Mouse (Mus musculus) C2C12 (cell line): ENCODE results near the gene Pik3cg. TPM values are rescaled to one million over a fixed set of nuclear protein-coding genes. Genes with fewer than 3 reads are reported as not detected.

Source experiments
- H3K27me3 ChIP-seq: one replicate; pipeline ENCODE4 v1.6.1; 2011; ENCODE audit not compliant: control insufficient read depth, insufficient read depth, insufficient read length
- H3K36me3 ChIP-seq: one replicate; pipeline ENCODE4 v1.6.1; 2011; ENCODE audit not compliant: control insufficient read depth, insufficient read depth
- H3K4me3 ChIP-seq: one replicate; pipeline ENCODE4 v1.5.1; 2011; ENCODE audit warnings: mild to moderate bottlenecking, control low read depth; ENCODE audit not compliant: poor library complexity, insufficient read depth, severe bottlenecking
- H3K79me2 ChIP-seq: one replicate; pipeline ENCODE4 v1.6.1; 2011; ENCODE audit not compliant: control insufficient read depth, insufficient read depth
- H3K79me3 ChIP-seq: one replicate; pipeline ENCODE4 v1.6.1; 2011; ENCODE audit warnings: low read depth, control low read depth
- H3ac ChIP-seq: one replicate; pipeline ENCODE3; 2011; ENCODE audit warnings: low read depth; ENCODE audit not compliant: control insufficient read depth, insufficient read length
- CEBPB ChIP-seq: IDR thresholded peaks from one replicate; pipeline ENCODE4 v1.6.1; 2011; ENCODE audit warnings: low read depth, mild to moderate bottlenecking, control low read depth, moderate library complexity
- CTCF ChIP-seq: IDR thresholded peaks from one replicate; pipeline ENCODE4 v1.5.1; 2011; ENCODE audit not compliant: control insufficient read depth, insufficient read depth, insufficient read length
- FOSL1 ChIP-seq: IDR thresholded peaks from one replicate; pipeline ENCODE4 v1.8.0; 2011; ENCODE audit warnings: mild to moderate bottlenecking, low read length; ENCODE audit not compliant: poor library complexity, insufficient read depth, severe bottlenecking
- MAX ChIP-seq: IDR thresholded peaks from one replicate; pipeline ENCODE4 v1.6.1; 2011; ENCODE audit warnings: mild to moderate bottlenecking, control low read depth
- MYOD1 ChIP-seq: IDR thresholded peaks from one replicate; pipeline ENCODE4 v1.6.1; 2011; ENCODE audit warnings: low read depth; ENCODE audit not compliant: control insufficient read depth, insufficient read length
- MYOG ChIP-seq: IDR thresholded peaks from one replicate; pipeline ENCODE4 v1.6.1; 2011; ENCODE audit not compliant: control insufficient read depth, insufficient read length; ENCODE audit errors: extremely low read depth
- USF1 ChIP-seq: IDR thresholded peaks from one replicate; pipeline ENCODE4 v1.6.1; 2011; ENCODE audit warnings: low read depth, mild to moderate bottlenecking, control low read depth, moderate library complexity
- polyA plus RNA-seq: library from polyadenylated mRNA; unstranded; fragments of >200 nt; fragmentation: generic; extraction: Trizol; gene quantifications from one replicate; pipeline ENCODE4 v1.2.1, GENCODE M21; 2012; ENCODE audit warnings: missing spikeins

Pik3cg gene
- polyA plus RNA-seq, 1 experiment: not detected

GRCm38 (mm10) chr12:32127599-32128507, 80.6 kb downstream of the Pik3cg start:
- no peaks in the 10 kb centered on the region for H3K27me3 ChIP-seq
- H3K79me3 ChIP-seq: no peaks in the 10 kb centered on the region
- no peak overlapping the region for H3K4me3 ChIP-seq
- H3K79me2 ChIP-seq: no peaks in the 10 kb centered on the region
- H3K36me3 ChIP-seq: no peaks in the 10 kb centered on the region
- no peak overlapping the region for H3ac ChIP-seq
- no peak for TF ChIP-seq CEBPB
- TF ChIP-seq USF1: no peak
- no peak for TF ChIP-seq MYOG
- TF ChIP-seq FOSL1: no peak
- no peak for TF ChIP-seq CTCF
- TF ChIP-seq MYOD1: no peak

- no peak overlapping the region for H3ac ChIP-seq
- no peaks in the 10 kb centered on the region for H3K36me3 ChIP-seq
- no peak for TF ChIP-seq CEBPB
- no peak for TF ChIP-seq MYOD1
- TF ChIP-seq CTCF: no peak
- no peak for TF ChIP-seq USF1
- TF ChIP-seq MYOG: no peak
- TF ChIP-seq MAX: no peak
- TF ChIP-seq FOSL1: no peak
- H3K79me3 ChIP-seq: no peaks in the 10 kb centered on the region
- H3K79me2 ChIP-seq: no peaks in the 10 kb centered on the region
- H3K27me3 ChIP-seq: no peaks in the 10 kb centered on the region
- no peak overlapping the region for H3K4me3 ChIP-seq
Measured at GRCm38 (mm10) chr12:32127158-32127557, 81.3 kb downstream of the Pik3cg start.

DNA sequence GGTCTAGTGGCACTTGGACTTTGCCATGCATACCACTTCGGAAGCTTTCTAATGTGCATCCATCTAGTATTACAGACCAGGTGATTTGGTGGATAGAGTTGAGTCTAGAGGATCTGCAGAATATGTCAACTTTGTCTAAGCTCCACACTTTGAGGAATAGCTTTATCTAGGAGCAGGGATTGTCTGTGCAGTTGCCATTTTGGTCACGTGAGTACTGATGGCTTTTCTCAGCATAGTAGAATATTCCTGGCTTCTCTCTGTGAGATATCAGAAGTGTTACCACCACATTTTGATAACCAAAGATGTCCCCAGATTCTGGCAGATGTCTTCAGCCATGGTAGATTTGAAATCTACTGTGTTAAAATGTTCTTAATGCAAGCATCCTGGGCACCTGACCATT, 84.0 kb downstream of the Pik3cg start:
- Histone ChIP-seq H3K36me3 (no peaks in the 10 kb centered on the region), H3ac (no peak overlapping the region), H3K27me3 (no peaks in the 10 kb centered on the region), H3K79me3 (no peaks in the 10 kb centered on the region), H3K79me2 (no peaks in the 10 kb centered on the region), H3K4me3 (no peak overlapping the region)
- TF ChIP-seq MYOG (no peak), FOSL1 (no peak), CEBPB (no peak), MYOD1 (no peak), USF1 (no peak), CTCF (no peak), MAX (no peak)

- Histone ChIP-seq H3K79me3 (no peaks in the 10 kb centered on the region), H3K4me3 (no peak overlapping the region), H3K36me3 (no peaks in the 10 kb centered on the region), H3ac (no peak overlapping the region), H3K79me2 (no peaks in the 10 kb centered on the region), H3K27me3 (no peaks in the 10 kb centered on the region)
- TF ChIP-seq CTCF (no peak), MAX (no peak), USF1 (no peak), MYOD1 (no peak), MYOG (no peak), CEBPB (no peak), FOSL1 (no peak)
Measured at GRCm38 (mm10) chr12:32124030-32124429, 84.4 kb downstream of the Pik3cg start.

GRCm38 (mm10) chr12:32123559-32123958, 84.9 kb downstream of the Pik3cg start:
- H3K4me3 ChIP-seq: no peak overlapping the region
- no peaks in the 10 kb centered on the region for H3K27me3 ChIP-seq
- no peaks in the 10 kb centered on the region for H3K79me3 ChIP-seq
- no peak overlapping the region for H3ac ChIP-seq
- no peaks in the 10 kb centered on the region for H3K79me2 ChIP-seq
- no peak for TF ChIP-seq USF1
- TF ChIP-seq CEBPB: no peak
- TF ChIP-seq CTCF: no peak
- H3K36me3 ChIP-seq: no peaks in the 10 kb centered on the region

Other genes with a start within 250 kb of the Pik3cg start
- 33.1 TPM for gene Prkar2b, start 147.4 kb downstream of the Pik3cg start, polyA plus RNA-seq
- 2.6 TPM for gene Ccdc71l, start 170.0 kb upstream of the Pik3cg start, polyA plus RNA-seq